Mouse (Mus musculus) granulocyte monocyte progenitor cell, adult 5-6 weeks (primary cell): Measurements from ENCODE around the gene Cyp4a30b. TPM values are rescaled to one million over a fixed set of nuclear protein-coding genes. Genes with fewer than 3 reads are reported as not detected.
"Not testable (repeated sequence)": the region's sequence is repeated elsewhere in the genome, so short reads cannot be mapped to it uniquely, and the experiment has no call there.

Experiments used
- ATAC-seq: replicated peaks from 2 replicates; pipeline ENCODE4 v1.8.0; 2016; ENCODE audit warnings: mild to moderate bottlenecking, moderate TSS enrichment, inconsistent platforms; ENCODE audit not compliant: poor library complexity, severe bottlenecking
- total RNA-seq, 2 experiments: library from RNA; stranded (forward) in 1 of 2; stranded (reverse) in 1 of 2; fragments of 200-712, 200-1000 nt in 1 of 2; fragments of >200 nt in 1 of 2; fragmentation: Nextera tagmentation in 1 of 2; gene quantifications; 2 replicates each; pipeline ENCODE4 v1.2.3; 2014 to 2017

Cyp4a30b gene
- total RNA-seq (2014; fragmentation: Nextera tagmentation), result not detected in 2 replicates
- total RNA-seq (2017), result not detected in 2 replicates

GRCm38 (mm10) chr4:115452304-115452703 lies at the start of gene Cyp4a30b:
Cyp4a30b (plus strand) TSS chr4:115452604.
- ATAC-seq, result no peak

- not testable (repeated sequence) for ATAC-seq
Observed at GRCm38 (mm10) chr4:115411324-115411723, 41.1 kb upstream of the Cyp4a30b start, which contains the start of gene Cyp4a12b. Cyp4a12b (plus strand) TSS chr4:115411624.

DNA sequence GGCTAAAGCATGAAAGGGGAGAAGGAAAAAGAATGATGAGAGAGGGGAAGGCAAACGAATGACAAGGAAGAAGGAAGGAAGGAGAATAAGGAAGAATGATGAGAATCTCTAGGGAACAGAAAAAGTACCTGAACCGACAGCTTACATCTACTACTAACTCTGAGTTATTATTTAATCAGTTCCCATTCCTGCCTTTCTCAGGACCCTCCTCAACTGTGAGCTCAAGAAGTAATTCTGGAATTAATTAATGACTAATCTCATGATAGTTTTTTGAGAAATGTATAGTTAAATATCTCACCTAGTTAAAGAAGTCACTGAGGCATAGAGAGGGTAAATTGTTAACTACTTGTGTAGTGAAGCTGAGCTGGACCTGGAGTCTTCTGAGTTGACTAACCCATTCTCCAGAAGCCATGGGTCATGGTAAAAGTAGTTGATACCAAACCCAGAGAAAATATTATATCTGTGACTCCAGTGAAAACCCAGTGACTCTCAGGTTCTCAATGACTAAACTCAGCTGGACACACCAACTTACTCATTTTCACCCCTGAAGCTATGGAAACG lies 1.7 kb upstream of the Cyp4a30b start:
- no peak for ATAC-seq

DNA sequence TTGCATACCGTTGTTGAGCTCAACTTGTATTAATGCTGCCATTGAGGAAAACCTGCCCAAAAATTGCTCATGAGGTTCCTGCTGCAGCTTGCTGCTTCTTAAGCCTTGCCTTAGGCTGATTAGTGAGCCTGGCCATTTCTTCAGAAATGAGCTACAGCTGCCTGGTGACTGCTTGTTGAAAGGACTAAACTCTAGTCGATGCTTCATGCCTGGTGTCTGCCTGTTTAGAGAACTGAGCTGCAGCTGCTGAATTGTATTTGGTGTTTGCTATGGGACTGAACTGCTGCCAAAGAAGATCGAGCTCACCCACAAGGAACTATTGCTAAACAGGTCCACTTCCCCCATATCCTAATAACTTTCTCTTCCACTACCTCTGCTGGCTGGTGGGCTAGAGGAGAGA lies 21.2 kb downstream of the Cyp4a30b start:
- ATAC-seq, result peak; percentile 52

DNA sequence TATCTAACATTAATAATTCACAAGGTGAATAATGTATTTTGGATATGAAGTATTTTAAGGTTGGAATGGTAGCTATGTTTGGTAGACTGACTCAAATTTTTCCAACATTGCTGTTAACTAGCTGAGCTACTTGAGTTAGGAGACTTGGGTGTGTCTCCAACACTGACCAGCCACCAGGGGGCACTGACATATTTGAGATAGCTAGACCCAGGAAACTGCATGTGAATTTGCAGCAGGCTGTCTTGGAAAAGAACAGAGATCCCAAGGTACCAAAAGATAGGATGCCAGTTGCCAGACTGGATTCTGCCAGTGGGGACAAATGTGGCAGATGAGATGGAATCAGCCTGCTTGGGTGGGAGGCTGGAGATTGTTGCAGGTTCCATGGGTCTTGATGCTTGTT lies 23.6 kb downstream of the Cyp4a30b start:
- ATAC-seq, result peak; percentile 79

GRCm38 (mm10) chr4:115481006-115481652 lies 28.7 kb downstream of the Cyp4a30b start:
- peak; percentile 33; the same call in 1 of the 2 replicates for ATAC-seq

GRCm38 (mm10) chr4:115496001-115496400 lies 43.6 kb downstream of the Cyp4a30b start, which contains the start of gene Cyp4a14:
Cyp4a14 (minus strand) TSS chr4:115496142.
- no peak for ATAC-seq

GRCm38 (mm10) chr4:115497466-115497865 lies 45.1 kb downstream of the Cyp4a30b start:
- no peak for ATAC-seq

- ATAC-seq, result not testable (repeated sequence)
Observed at GRCm38 (mm10) chr4:115513964-115514363, 61.6 kb downstream of the Cyp4a30b start.

- not testable (repeated sequence) for ATAC-seq
Observed at GRCm38 (mm10) chr4:115518000-115518399, 65.6 kb downstream of the Cyp4a30b start, which contains the start of gene Cyp4a10. Cyp4a10 (plus strand) TSS chr4:115518264.

DNA sequence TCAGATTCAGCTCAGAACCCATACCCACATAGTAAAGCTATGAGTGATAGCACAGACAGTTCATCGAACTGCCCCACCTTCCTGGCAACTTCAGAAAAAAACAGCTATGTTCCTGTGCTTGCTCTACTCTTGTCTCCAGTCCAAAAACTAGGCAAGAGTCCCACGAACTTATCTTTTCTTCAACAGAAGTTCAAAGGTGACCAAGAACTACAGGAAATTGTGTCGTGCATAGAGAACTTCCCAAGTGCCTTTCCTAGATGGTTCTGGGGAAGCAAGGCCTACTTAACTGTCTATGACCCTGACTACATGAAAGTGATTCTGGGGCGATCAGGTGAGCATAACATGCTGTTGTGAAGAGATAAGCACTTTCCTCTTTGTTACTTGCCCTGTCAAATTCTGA lies 67.0 kb downstream of the Cyp4a30b start:
- ATAC-seq, result no peak

Other genes with a start within 250 kb of the Cyp4a30b start
- gene Cyp4a29, start 210.5 kb upstream of the Cyp4a30b start, total RNA-seq (2014; fragmentation: Nextera tagmentation), result not detected in 2 replicates
- gene Cyp4a29, start 210.5 kb upstream of the Cyp4a30b start, total RNA-seq (2017), result not detected in 2 replicates
- not detected in 2 replicates for gene Cyp4a12a, start 153.6 kb upstream of the Cyp4a30b start, total RNA-seq (2014; fragmentation: Nextera tagmentation)
- gene Cyp4a12a, start 153.6 kb upstream of the Cyp4a30b start, total RNA-seq (2017), result not detected in 2 replicates
- gene Cyp4a12b, start 41.0 kb upstream of the Cyp4a30b start, total RNA-seq (2014; fragmentation: Nextera tagmentation), result not detected in 2 replicates
- gene Cyp4a12b, start 41.0 kb upstream of the Cyp4a30b start, total RNA-seq (2017), result not detected in 2 replicates
- not detected in 2 replicates for gene Cyp4a14, start 43.5 kb downstream of the Cyp4a30b start, total RNA-seq (2014; fragmentation: Nextera tagmentation)
- gene Cyp4a14, start 43.5 kb downstream of the Cyp4a30b start, total RNA-seq (2017), result not detected in 2 replicates
- gene Cyp4a10, start 65.7 kb downstream of the Cyp4a30b start, total RNA-seq (2014; fragmentation: Nextera tagmentation), result not detected in 2 replicates
- gene Cyp4a10, start 65.7 kb downstream of the Cyp4a30b start, total RNA-seq (2017), result not detected in 2 replicates
- gene Cyp4a31, start 111.0 kb downstream of the Cyp4a30b start, total RNA-seq (2014; fragmentation: Nextera tagmentation), result not detected in 2 replicates
- not detected in 2 replicates for gene Cyp4a31, start 111.0 kb downstream of the Cyp4a30b start, total RNA-seq (2017)
- gene Cyp4a32, start 148.4 kb downstream of the Cyp4a30b start, total RNA-seq (2014; fragmentation: Nextera tagmentation), result not detected in 2 replicates
- gene Cyp4a32, start 148.4 kb downstream of the Cyp4a30b start, total RNA-seq (2017), result not detected in 2 replicates
- not detected in 2 replicates for gene Cyp4b1, start 195.1 kb downstream of the Cyp4a30b start, total RNA-seq (2014; fragmentation: Nextera tagmentation)
- gene Cyp4b1, start 195.1 kb downstream of the Cyp4a30b start, total RNA-seq (2017), result not detected in 2 replicates